Mouse (Mus musculus) MEL (cell line): ENCODE results near the gene Spsb1. TPM values are rescaled to one million over a fixed set of nuclear protein-coding genes. Genes with fewer than 3 reads are reported as not detected.

ENCODE experiments used
- DNase-seq: peaks from one replicate; pipeline ENCODE4 v3.0.0; 2011; ENCODE audit warnings: low read depth, low spot score
- H3K27ac ChIP-seq: 2 replicates; pipeline ENCODE4 v1.5.1; 2012; ENCODE audit warnings: low read depth, mild to moderate bottlenecking, control low read depth, low read length, moderate library complexity; ENCODE audit not compliant: control insufficient read depth
- H3K27me3 ChIP-seq, 2 experiments: fragments of 150-350 bp in 1 of 2; sonication (generic) in 1 of 2; 2 replicates each; pipeline ENCODE4 v1.6.1; 2012; ENCODE audit warnings: low read length in 2 of 2, mild to moderate bottlenecking in 2 of 2, improper control_type of control experiment in 1 of 2, moderate library complexity in 1 of 2; ENCODE audit not compliant: insufficient read depth in 2 of 2, control insufficient read depth in 1 of 2
- H3K36me3 ChIP-seq, 2 experiments: 2 replicates each; pipeline ENCODE4 v1.6.1; 2012 to 2014; ENCODE audit warnings: low read length in 2 of 2, improper control_type of control experiment in 1 of 2, inconsistent platforms in 1 of 2, mild to moderate bottlenecking in 1 of 2; ENCODE audit not compliant: insufficient read depth in 2 of 2, control insufficient read depth in 1 of 2
- H3K4me1 ChIP-seq, 2 experiments: fragments of 150-350 bp in 1 of 2; sonication (generic) in 1 of 2; 2 replicates each; pipeline ENCODE4 v1.6.1; 2012; ENCODE audit warnings: low read length in 2 of 2, improper control_type of control experiment in 1 of 2, mild to moderate bottlenecking in 1 of 2; ENCODE audit not compliant: insufficient read depth in 2 of 2, control insufficient read depth in 1 of 2
- H3K4me3 ChIP-seq, 2 experiments: fragments of 150-350 bp in 1 of 2; sonication (generic) in 1 of 2; 2 replicates each; pipeline ENCODE4 v1.5.1; 2012; ENCODE audit warnings: low read depth in 2 of 2, low read length in 2 of 2, mild to moderate bottlenecking in 2 of 2, moderate library complexity in 2 of 2, control low read depth in 1 of 2, improper control_type of control experiment in 1 of 2; ENCODE audit not compliant: control insufficient read depth in 1 of 2, insufficient read depth in 1 of 2
- H3K79me2 ChIP-seq: 2 replicates; pipeline ENCODE4 v1.6.1; 2012; ENCODE audit warnings: mild to moderate bottlenecking, low read length, moderate library complexity; ENCODE audit not compliant: control insufficient read depth, poor library complexity, insufficient read depth
- H3K9ac ChIP-seq: 2 replicates; pipeline ENCODE4 v1.6.1; 2012; ENCODE audit warnings: low read depth, mild to moderate bottlenecking, control low read depth, low read length, moderate library complexity; ENCODE audit not compliant: control insufficient read depth, poor library complexity, severe bottlenecking
- H3K9me3 ChIP-seq: fragments of 150-350 bp; sonication (generic); replicated peaks from 2 replicates; pipeline ENCODE4 v1.6.1; 2012; ENCODE audit warnings: mild to moderate bottlenecking, low read length, improper control_type of control experiment, moderate library complexity; ENCODE audit not compliant: insufficient read depth
- BHLHE40 ChIP-seq: IDR thresholded peaks from 2 replicates; pipeline ENCODE4 v1.6.1; 2012; ENCODE audit warnings: low read depth, mild to moderate bottlenecking, inconsistent platforms, low read length, improper control_type of control experiment, borderline replicate concordance
- CHD2 ChIP-seq: IDR thresholded peaks from 2 replicates; pipeline ENCODE4 v1.6.1; 2011; ENCODE audit warnings: low read length, improper control_type of control experiment
- E2F4 ChIP-seq: IDR thresholded peaks from 2 replicates; pipeline ENCODE4 v1.6.1; 2011; ENCODE audit warnings: low read depth, low read length, improper control_type of control experiment, borderline replicate concordance
- EP300 ChIP-seq, 2 experiments: IDR thresholded peaks; 2 replicates each; pipeline ENCODE4 v1.6.1; 2011; ENCODE audit warnings: improper control_type of control experiment in 2 of 2, low read length in 2 of 2, low read depth in 1 of 2, mild to moderate bottlenecking in 1 of 2
- ETS1 ChIP-seq: IDR thresholded peaks from 2 replicates; pipeline ENCODE4 v1.6.1; 2012; ENCODE audit warnings: low read depth, mild to moderate bottlenecking, inconsistent platforms, low read length, improper control_type of control experiment, moderate library complexity
- GABPA ChIP-seq: IDR thresholded peaks from 2 replicates; pipeline ENCODE4 v1.6.1; 2012; ENCODE audit warnings: low read depth, mild to moderate bottlenecking, inconsistent platforms, low read length, improper control_type of control experiment, moderate library complexity
- HCFC1 ChIP-seq: IDR thresholded peaks from 2 replicates; pipeline ENCODE4 v1.6.1; 2012; ENCODE audit warnings: low read depth, mild to moderate bottlenecking, inconsistent platforms, low read length, improper control_type of control experiment, moderate library complexity
- JUND ChIP-seq: IDR thresholded peaks from 2 replicates; pipeline ENCODE4 v1.6.1; 2011; ENCODE audit warnings: low read depth, mild to moderate bottlenecking, improper control_type of control experiment, low read length
- MAZ ChIP-seq: IDR thresholded peaks from 2 replicates; pipeline ENCODE4 v1.6.1; 2012; ENCODE audit warnings: low read depth, mild to moderate bottlenecking, inconsistent platforms, low read length, improper control_type of control experiment
- MEF2A ChIP-seq: IDR thresholded peaks from 2 replicates; pipeline ENCODE4 v1.6.1; 2014; ENCODE audit warnings: low read depth, mild to moderate bottlenecking, inconsistent platforms, low read length, improper control_type of control experiment; ENCODE audit not compliant: poor library complexity, insufficient replicate concordance, severe bottlenecking; ENCODE audit errors: extremely low read depth
- NELFE ChIP-seq: IDR thresholded peaks from 2 replicates; pipeline ENCODE4 v1.6.1; 2011; ENCODE audit warnings: low read depth, low read length, improper control_type of control experiment
- NRF1 ChIP-seq: IDR thresholded peaks from 2 replicates; pipeline ENCODE4 v1.6.1; 2014; ENCODE audit warnings: low read depth, mild to moderate bottlenecking, inconsistent platforms, low read length, improper control_type of control experiment, moderate library complexity; ENCODE audit not compliant: poor library complexity, insufficient read depth, severe bottlenecking
- POLR2AphosphoS5 ChIP-seq: IDR thresholded peaks from 2 replicates; pipeline ENCODE4 v1.6.1; 2012; ENCODE audit warnings: low read depth, borderline replicate concordance, mild to moderate bottlenecking, inconsistent platforms, low read length, moderate library complexity, mixed read lengths
- RAD21 ChIP-seq: IDR thresholded peaks from 2 replicates; pipeline ENCODE4 v1.6.1; 2011; ENCODE audit warnings: mild to moderate bottlenecking, low read depth, low read length, improper control_type of control experiment
- SIN3A ChIP-seq: IDR thresholded peaks from 2 replicates; pipeline ENCODE4 v1.6.1; 2012; ENCODE audit warnings: low read length, improper control_type of control experiment, inconsistent platforms
- TAL1 ChIP-seq: IDR thresholded peaks from 2 replicates; pipeline ENCODE4 v1.6.1; 2012; ENCODE audit warnings: mild to moderate bottlenecking, inconsistent platforms, low read length, moderate library complexity, mixed read lengths
- ZC3H11A ChIP-seq: IDR thresholded peaks from 2 replicates; pipeline ENCODE4 v1.6.1; 2012; ENCODE audit warnings: low read depth, mild to moderate bottlenecking, inconsistent platforms, low read length, improper control_type of control experiment
- ZKSCAN1 ChIP-seq: IDR thresholded peaks from 2 replicates; pipeline ENCODE4 v1.6.1; 2012; ENCODE audit warnings: low read depth, mild to moderate bottlenecking, inconsistent platforms, low read length, improper control_type of control experiment, moderate library complexity
- polyA plus RNA-seq, 2 experiments: library from polyadenylated mRNA; stranded (reverse) in 1 of 2; unstranded in 1 of 2; fragments of >175 nt in 1 of 2; fragments of >200 nt in 1 of 2; gene quantifications; 2 replicates each; pipeline versions ENCODE4 v1.2.1 to v1.2.4; 2012; ENCODE audit warnings: low replicate concordance in 2 of 2, low read depth in 1 of 2; ENCODE audit not compliant: insufficient read length in 2 of 2, insufficient read depth in 1 of 2, missing spikeins in 1 of 2
- total RNA-seq: library from RNA; depleted of rRNA; stranded (reverse); fragments of 300-350 nt; gene quantifications from 2 replicates; pipeline ENCODE4 v1.2.3, GENCODE M21; 2012

Gene Spsb1
- total and polyA plus RNA-seq, 3 experiments: 0.12 to 0.25 TPM; not detected in 1

GRCm38 (mm10) chr4:149951201-149951600, 3.6 kb downstream of the Spsb1 start:
- Histone ChIP-seq H3K9me3 (no peaks in the 10 kb centered on the region), H3K27ac (no peak overlapping the region), H3K9ac (no peak overlapping the region), H3K79me2 (no peaks in the 10 kb centered on the region), H3K36me3 (no peaks in the 10 kb centered on the region), H3K4me3 (no peak overlapping the region), H3K27me3 (no peaks in the 10 kb centered on the region), H3K4me1 (peaks cover 0 to 7% of the 10 kb centered on the region in 2 experiments; a peak in 2 of 4 replicates)
- TF ChIP-seq MAZ (no peak), RAD21 (no peak), ZC3H11A (no peak), MEF2A (no peak), TAL1 (no peak), ETS1 (no peak), EP300 (IDR thresholded peaks at IDR 0.05; ENCODE audit: low read depth in 1 of 2, low read length in 2 of 2) (no peak), POLR2AphosphoS5 (no peak), NRF1 (no peak), NELFE (no peak)
- DNase-seq: no peak

- DNase-seq: no peak
- no peaks in the 10 kb centered on the region for H3K79me2 ChIP-seq
- H3K4me1 ChIP-seq: peaks cover 0 to 4% of the 10 kb centered on the region in 2 experiments; a peak in 1 of 4 replicates
- H3K36me3 ChIP-seq: no peaks in the 10 kb centered on the region
- H3K9me3 ChIP-seq: no peaks in the 10 kb centered on the region
- no peaks in the 10 kb centered on the region for H3K27me3 ChIP-seq
- TF ChIP-seq SIN3A: no peak
- no peak for TF ChIP-seq ZC3H11A
- no peak for TF ChIP-seq BHLHE40
- TF ChIP-seq RAD21: no peak
- no peak for TF ChIP-seq NELFE
- no peak for TF ChIP-seq ZKSCAN1
- no peak for TF ChIP-seq CHD2
- no peak for TF ChIP-seq JUND
- no peak for TF ChIP-seq HCFC1
- no peak for TF ChIP-seq E2F4
- no peak for TF ChIP-seq MAZ
- no peak for TF ChIP-seq EP300 (IDR thresholded peaks at IDR 0.05; ENCODE audit: low read depth in 1 of 2, low read length in 2 of 2)
- no peak for TF ChIP-seq GABPA
- H3K27ac ChIP-seq: no peak overlapping the region
- no peak overlapping the region for H3K9ac ChIP-seq
- H3K4me3 ChIP-seq: no peak overlapping the region
These were observed 5.2 kb downstream of the Spsb1 start for GRCm38 (mm10) chr4:149949691-149950090.
